Mouse (Mus musculus) brain, embryonic 18.5 days (tissue): ENCODE measurements around the gene Stra6l.

Experiments used
- DNase-seq: peaks from one replicate; pipeline ENCODE4 v3.0.0-alpha.2; 2012; ENCODE audit warnings: low read depth, low spot score

Gene Stra6l

DNA sequence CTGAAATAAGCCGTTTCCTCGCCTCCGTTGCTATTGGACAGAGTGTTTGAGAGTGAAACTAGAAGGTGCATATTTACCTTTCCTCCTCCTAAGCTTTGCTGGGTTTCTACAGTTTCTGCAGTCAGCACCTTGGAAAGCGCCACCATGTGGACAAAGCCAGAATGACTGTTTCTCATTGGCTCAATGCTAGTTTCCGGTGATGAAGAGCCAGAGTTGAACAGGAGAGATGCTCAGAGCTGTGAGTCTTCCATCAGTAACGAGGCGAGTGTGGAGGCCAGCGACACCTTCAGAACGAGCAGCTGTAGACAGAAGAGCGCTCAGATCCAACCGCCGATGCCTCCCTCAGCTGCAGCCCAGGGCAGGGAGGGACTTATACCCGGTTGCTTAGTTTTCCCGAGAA lies 4.1 kb upstream of the Stra6l start:
- no peak for DNase-seq

DNA sequence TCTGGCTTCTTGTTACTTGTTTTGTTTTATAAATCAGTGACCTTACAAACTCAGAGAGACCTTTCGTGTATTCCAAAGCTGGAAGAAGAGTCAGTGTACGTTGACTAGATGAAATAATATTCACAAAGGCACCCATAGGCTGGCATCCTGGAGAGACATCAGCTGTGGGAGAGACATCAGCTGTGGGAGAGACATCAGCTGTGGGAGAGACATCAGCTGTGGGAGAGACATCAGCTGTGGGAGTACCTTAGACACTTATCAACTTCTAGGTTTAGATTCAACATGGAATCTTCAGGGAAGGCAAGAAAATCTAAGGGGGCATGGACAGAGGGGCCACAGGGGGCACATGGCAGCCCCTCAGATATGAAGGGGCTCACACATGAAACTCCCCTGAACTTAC lies 2.2 kb upstream of the Stra6l start:
- no peak for DNase-seq

DNA sequence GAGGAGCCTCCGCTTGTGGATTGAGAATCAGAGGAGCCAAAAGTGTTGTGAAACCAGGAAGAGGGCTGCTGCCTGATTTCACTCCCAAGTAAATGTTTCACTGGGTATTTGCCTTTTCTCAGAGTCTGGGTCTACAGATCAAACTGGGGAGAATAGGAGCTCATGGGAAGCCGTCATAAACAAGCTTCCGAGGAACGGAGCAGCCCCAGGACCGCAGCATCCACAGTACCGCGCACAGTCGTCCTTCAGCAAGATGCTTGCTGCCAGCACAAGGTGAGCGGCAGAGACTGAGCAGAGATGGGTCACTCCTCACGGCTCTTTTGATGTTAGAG lies 327 bp downstream of the Stra6l start:
- DNase-seq: no peak

DNA sequence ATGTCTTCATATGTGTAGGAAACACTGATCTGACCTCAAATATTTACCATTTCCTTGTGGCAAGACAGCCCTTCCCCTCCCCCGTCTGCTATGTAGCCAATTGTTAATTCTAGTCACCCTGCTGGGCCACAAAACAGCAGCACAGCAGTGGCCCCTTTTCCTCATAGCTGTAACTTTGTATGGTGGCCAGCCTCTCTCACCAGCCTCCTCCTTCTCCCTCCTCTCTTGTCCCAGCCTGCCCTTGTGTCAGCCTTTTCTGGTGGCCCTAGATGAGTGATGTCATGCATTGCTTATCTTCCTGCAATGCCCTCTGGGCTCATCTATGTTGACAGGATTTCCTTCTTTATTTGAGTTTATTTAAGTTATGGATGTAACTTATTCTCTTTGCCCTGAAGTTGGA lies 955 bp downstream of the Stra6l start:
- no peak for DNase-seq

DNA sequence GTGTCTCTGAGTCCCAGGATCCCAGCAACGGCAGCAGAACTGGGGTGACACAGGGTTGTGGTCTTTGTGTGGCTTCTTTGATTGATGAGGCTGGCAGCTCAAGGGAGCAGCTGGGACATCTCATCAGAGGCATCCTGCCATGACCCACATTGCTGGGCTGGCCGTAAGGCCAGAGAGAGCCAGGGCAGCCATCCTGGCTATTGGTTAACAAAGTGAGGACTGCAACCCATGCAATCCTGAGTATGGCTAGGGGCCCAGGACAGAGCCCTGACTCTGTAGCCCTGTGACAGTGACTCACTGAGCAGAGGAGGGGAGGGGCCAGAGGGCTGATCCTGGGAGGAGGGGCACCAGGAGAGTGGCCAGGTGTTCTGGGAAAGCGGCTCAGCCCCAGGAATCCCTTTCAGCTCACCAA lies 3.2 kb downstream of the Stra6l start:
- DNase-seq: no peak

DNA sequence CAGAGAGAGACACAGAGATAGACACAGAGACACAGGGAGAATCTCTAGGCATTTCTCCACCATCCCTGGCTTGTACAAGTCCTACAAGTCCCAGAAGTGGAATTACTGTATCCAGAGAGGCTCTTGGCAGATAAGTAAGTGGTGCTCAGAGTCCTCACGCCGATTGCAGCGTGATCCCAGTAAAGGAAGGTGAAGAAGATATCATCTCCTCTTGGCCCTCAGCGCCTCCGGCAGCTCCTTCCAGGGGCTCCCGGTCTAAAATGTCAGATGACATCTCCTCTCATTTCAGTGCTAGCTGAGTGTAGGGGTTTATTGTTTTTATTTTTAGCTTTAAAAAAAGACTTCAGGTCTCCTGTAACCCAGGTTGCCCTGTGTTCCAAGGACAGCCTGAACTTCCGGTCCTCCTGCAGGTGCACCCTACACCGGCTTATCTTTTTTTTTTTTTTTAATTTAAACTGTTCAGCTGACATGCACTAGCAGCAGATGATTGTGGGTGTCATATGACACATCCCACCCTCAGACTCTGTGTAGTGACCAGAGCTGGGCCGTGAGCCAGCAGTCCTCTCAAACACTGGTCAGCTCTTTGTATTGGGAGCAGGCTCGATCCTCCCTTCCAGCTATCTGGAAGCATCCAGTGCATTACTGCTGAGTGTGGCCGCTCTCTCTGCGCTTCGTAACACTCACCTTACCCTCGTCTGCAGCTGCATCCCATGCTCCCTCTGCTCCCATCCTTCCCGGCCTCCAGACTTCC lies 5.2 kb downstream of the Stra6l start:
- DNase-seq: no peak

DNA sequence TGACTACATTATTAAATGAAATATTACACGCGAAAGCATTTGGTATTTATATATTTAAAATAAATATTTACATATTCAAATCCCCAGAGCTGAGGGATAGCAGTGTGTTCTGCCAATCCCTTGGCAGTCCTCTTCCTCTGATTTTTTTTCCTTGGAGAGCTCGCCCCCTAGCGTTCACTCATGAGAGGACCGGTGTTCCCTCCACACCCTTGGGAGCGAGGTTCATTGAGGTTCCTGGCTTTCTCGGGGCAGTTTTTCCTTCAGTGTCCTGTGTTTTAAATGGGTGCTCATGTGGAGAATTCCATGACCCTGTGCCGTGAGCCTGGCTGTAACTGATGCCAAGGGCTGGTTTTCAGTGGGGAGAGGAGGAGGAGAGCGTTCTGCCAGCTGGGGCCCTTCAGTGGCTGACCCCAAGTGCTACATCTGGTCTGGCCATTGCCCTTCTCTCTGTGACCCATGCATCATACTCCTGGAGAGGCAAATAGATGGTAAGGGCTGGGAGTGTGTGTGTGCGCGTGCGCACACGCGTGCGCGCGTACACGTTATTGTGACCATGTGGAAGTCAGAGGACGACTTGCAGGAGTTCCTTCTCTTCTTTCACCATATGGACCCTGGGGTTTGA lies 7.5 kb downstream of the Stra6l start:
- DNase-seq: peak; percentile 36

DNA sequence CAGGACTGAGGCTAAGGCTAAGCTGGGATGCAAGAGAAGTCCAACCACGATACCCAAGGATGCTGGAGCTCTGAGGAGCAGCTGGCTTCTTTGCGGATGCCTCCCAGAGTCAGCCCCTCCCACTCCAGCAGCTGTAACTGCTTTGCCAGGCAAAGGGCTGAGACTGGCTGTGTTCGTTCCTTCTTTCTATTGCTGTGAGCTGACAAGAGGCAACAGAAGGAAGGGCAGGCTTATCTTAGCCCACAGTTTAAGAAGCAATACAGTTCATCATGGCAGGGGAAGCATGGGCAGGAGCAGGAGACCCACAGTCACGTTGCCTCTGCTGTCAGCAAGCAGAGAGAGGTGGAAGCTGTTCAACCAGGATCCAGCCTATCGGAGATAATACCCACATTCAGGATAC lies 12.7 kb downstream of the Stra6l start:
- no peak for DNase-seq

DNA sequence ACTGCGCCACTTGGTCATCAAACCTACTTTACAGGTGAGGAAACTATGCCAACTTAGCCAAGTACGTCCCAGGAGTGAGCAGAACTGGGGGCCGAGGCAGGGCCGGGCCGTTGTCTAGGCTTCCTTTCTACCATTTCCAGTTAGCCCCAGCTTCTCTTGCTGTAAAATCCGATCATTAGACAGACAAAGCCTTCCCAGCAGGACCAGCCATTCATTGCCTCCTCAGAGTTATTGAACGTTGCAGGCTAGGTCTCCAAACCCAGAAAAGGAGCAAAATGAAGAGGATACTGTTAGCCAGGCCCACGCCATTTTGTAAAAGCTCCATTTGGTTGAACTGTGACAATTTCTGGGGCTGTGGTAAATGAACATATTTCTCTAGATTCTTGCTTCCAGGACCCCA lies 19.0 kb downstream of the Stra6l start:
- DNase-seq: no peak

DNA sequence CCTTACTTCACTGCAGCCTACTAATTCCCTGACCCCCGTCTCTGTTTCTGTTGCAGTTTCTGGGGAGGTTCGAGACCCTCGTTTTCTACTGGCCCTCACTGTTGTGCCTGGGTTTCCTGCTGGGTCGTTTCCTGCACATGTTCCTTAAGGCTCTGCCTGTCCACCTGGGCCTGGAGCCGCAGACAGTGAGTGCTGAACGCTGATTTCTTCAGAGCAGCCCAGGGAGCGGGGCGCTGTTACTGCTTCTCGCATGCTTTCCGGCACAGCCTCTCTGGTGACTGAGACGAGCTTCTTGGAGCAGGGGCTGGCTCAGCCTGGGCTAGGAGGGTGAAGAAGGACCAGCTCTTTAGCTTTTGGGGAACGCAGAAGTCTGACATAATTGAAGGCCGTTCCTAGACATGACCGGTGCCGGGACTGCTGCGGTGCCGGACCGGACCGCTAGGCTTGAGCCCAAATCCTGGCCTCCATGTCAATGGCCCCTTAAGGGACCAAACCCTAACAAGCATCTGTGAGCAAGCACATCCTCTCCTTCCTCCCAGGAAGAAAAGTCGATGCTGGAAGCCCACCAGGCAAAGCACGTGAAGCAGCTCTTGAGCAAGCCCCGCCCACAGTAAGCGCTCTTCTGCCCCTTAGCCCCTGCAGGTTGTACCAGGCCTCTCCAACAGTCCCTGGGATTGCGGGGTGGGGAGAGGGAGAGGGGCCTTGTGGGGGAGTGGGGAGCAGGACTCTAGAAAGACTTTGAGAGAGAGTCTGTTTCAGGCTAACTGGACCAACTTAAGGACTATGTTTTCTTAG lies 20.8 kb downstream of the Stra6l start:
- DNase-seq: no peak

DNA sequence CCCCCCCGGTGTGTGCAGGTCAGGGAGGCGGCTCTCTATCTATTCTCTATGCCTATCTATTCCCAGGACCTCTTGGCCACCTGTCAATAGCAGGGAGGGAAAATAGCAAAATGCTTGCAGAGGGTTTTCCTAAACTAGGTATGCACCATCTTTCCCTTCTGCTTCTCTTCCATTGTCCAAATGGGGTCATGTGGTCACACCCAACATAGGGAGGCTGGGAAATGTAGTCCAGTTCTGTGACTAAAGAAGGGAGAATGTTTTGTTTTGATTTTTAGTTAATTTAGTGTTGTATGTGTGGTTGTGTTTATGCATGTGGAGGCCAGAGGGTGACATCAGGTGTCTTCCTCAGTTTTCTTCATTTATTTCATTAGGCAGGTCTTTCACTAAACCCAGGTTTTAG lies 23.7 kb downstream of the Stra6l start:
- DNase-seq: no peak

DNA sequence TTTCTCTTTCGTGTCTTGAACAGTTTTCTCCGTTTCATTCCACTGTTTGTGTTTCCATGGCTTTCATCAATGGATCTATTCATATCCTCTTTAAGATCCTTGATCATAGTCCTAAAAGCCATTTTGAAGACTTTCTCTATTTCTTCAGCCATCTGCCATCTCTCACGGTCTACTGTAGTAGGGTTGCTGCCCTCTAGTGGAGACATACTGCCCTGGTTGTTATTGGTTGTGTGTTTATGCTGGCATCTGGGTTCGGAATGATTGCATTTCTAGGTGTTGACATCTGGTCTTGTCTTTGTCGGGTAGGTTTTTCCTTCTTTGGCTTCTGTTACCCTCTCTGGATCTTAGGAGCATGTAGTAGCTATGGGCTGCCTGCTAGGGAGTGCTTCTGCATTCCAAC lies 30.5 kb downstream of the Stra6l start:
- no peak for DNase-seq

DNA sequence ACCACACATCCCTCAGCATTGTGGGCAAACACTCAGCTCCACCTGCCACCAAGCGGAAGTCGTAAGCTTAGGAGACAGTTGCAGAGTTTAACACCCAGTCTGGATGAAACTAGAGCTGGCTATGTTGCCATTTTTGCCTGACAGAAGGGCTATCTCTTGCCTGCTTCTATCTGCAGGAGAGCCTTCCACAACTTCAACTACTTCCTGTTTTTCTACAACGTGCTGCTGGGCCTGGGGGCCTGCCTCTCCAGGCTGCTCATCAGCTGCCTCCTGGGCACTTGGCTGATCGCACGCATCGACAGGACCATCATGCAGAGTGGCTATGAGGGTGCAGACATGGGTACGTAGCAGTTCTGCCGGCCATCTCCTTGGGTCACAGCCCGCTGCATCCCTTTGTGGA lies 34.1 kb downstream of the Stra6l start:
- no peak for DNase-seq

DNA sequence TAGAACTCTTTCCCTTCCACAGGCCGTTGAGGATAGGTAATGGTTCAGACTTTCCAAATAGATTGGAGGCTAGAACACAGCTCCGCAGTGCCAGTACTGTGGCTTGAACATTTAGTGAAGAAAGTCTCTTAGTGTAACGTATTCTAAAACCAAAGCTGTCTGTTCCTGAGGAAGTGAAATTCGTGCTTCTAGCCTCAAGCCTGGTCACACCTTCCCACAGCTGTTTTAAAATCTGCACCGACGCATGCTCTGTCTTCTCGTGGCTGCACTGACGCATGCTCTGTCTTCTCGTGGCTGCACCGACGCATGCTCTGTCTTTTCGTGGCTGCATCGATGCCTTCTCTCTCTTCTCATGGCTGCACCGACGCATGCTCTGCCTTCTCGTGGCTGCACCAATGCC lies 34.8 kb downstream of the Stra6l start:
- DNase-seq: no peak

DNA sequence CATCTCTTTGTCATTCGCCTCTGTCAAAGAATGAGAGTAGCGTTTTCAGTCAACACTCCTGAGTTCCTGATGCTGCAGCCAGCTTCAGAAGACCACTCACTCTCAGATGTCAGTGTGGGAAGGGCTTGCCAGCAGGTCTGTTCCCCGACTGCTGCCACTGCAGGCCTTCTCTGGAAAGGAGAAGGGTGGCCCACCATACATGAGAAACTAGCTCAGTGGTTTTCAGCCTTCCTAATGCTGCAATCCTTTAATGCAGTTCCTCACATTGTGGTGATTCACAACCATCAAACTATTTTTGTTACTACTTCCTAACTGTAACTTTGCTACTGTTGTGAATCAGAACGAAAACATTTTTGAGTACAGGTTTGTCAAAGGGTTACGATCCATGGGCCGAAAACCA lies 41.0 kb downstream of the Stra6l start:
- no peak for DNase-seq

DNA sequence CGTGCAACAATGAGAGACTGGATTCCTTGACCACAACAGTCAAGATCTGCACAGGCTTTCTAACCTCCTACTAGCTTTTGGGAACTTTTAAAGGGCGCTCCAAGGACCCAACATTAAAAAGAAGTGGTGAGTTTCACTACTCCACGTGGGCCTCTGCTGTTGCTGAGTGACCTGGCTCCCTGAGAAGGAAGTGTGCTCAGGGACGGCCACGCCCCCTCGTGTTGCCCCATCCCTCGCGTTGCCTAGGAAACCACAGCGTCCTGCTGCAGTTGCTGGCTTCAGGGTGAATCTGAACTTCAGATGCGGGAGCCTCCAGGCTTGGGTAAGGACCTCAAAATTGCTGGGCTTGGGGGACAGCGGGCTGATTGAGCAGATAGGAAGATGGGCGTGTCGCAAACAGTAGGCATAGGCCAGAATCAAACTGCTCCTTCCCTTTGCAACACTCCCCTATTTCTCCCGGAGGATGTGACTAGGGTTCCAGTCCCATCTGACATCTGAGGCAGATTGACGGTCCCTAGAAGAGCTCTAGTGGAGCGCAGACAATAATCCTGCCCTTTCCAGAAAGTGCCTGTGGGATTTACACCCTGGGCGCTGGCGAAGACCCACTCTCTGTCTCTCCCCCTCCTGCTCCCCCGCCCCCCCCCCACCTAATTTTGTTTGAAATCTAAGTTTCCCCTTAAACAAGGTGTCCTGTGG lies 41.8 kb downstream of the Stra6l start, which contains the start of gene Ccdc180:
Ccdc180 (plus strand) TSS at position 238 of the 696 bp plus-strand sequence.
- no peak for DNase-seq

DNA sequence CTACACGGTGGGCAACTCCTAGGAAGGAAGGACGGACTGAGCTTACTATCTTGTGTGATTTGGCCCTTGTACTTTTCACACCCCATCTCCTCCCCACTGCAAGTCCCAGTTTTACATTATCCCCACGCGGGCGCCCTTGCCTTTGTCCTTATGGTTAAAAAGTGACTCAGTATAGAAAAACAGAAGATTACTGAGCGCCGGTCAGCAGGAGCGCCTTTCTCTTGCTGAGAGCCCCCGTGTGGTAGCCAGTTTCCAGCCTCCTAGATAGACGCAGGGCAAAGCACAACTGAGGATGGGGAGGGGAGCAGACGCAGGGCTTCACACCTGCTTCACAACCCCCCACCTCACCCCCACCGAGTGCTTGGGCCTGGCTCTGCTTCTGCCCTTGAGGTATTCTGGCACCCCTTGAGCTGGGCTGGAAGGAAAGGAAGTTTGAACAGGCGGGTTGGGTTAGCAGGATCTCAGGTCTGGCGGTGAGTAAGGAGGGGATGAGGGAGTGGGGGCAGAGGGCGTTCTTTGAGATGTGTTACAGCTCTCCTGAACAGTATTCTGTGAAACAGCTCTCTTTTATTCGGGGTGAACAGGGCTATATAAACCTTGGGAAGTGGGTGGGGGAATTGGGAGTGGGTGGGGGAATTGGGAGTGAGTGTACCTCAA lies 48.1 kb downstream of the Stra6l start:
- no peak for DNase-seq

DNA sequence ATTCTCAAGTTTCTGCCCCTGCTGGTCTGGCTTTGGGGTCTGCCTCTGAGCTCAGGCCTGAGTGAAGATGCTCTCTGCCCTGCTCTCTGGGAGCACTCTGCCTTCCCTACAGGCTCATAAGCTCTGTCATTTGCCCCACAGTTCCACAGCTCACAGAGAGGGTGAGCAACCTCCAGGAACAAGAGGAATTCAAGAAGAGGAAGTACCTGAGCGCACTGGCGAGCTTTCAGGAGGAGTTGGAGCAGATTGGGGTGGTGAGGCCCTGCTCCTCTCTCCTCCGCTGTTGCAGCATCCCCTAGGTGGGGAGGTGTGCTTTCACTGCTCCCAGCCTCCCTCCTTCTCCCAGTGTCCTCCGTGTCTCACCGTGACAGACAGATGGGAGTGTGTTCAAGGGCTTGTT lies 49.9 kb downstream of the Stra6l start:
- no peak for DNase-seq

DNA sequence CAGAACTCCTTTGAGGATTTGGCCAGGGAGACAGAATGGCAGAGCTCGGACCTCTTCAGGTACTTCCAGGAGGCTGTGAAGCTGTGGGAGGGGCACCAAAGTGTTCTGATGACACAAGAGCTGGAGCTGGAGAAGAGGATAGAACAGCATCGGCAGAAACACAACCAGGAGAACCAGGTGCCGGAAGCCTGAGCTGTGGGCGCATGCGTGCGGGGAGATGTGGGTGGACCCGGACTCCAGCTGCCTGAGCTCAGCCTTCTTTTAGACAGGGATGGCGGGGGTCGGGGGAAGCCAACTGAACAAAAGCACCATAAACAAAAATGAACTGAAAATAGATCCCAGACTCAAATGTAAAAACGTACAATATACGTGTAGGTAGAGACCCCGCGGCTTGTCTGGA lies 60.8 kb downstream of the Stra6l start:
- no peak for DNase-seq

DNA sequence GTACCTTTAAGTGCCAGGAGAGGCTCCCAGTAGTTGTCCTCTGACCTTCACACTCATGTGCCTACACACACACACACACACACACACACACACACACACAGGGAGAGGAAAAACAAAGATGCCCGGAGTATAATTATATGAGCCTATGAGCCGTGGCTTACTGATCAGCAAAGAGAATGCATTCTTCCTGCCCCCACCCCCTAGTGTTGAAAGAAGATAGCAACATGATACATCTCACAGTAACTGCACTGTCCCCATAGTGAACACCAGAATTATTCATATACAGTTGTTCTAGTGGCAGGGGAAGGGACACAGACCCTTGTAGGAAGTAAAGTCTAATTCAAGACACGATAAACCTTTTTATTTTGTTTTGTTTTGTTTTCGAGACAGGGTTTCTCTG lies 61.5 kb downstream of the Stra6l start:
- no peak for DNase-seq

DNA sequence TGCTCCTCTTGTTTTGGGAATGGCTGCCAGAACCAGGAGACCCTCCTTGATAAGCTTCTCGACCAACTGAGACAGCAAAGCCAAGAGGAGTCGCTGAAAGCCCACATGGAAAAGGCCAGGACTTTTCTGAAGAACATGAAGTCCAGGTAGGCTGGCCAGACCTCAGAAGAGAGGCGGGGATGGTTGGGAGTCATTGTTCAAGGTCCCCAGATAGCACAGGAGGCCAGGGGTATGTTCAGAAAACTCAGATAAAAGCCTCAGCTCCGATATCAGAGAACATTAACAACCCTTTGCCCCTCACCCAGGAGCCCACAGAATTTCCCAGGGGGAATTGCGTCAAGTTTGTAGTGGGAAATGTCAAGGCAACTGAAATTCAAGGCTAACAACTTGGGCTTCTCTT lies 62.8 kb downstream of the Stra6l start:
- DNase-seq: no peak

DNA sequence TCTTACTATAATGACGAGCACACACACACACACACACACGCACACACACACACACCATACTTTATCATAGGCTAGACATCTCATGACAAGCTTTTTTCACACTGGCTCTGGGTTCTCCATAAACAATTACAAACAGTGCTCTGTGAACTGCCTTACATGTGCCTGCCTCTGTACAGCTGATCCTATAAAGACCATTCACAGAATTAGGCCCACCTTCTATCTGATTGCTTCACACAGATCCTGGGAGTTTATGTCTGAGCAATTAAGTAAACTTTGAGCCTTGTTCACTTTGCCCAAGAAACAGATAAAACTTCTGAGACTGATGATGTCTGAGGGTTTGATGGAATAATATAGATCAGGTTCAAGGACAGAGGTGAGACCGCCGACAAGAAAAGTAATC lies 63.4 kb downstream of the Stra6l start:
- no peak for DNase-seq
